In genomic region chr12:117674511-117674910, GRCm38 (mm10) we compare ENCODE assay signal across 27 mouse cellular contexts.
"Had no signal": no experiment of that assay in that cellular context is flagged by ENCODE, and none has a peak within 500 bp of the region (broad histone marks: within the 10 kb centered on the region; RNA-seq: fewer than 3 reads in every experiment).

No protein-coding gene starts in this region.

- H3K4me1 ChIP-seq: hindbrain, embryonic 12.5 days; hindbrain, embryonic 13.5 days; hindbrain, embryonic 15.5 days; intestine, embryonic 15.5 days had no signal

- H3K36me3 ChIP-seq: heart, embryonic 12.5 days; heart, embryonic 13.5 days; heart, embryonic 15.5 days; hindbrain, embryonic 10.5 days; hindbrain, embryonic 12.5 days; hindbrain, embryonic 13.5 days; hindbrain, embryonic 15.5 days; intestine, embryonic 15.5 days; kidney, embryonic 15.5 days had no signal

- H3K4me3 ChIP-seq: heart, embryonic 12.5 days; heart, embryonic 13.5 days; heart, embryonic 15.5 days; hindbrain, embryonic 10.5 days; hindbrain, embryonic 12.5 days; hindbrain, embryonic 13.5 days; hindbrain, embryonic 15.5 days; intestine, embryonic 15.5 days; kidney, embryonic 15.5 days; left cerebral cortex, adult 2 months had no signal

- H3K9me3 ChIP-seq: heart, embryonic 12.5 days; heart, embryonic 13.5 days; heart, embryonic 15.5 days; hindbrain, embryonic 10.5 days; hindbrain, embryonic 12.5 days; hindbrain, embryonic 13.5 days; hindbrain, embryonic 15.5 days; intestine, embryonic 15.5 days; kidney, embryonic 15.5 days had no signal

- DNase-seq: heart, postnatal 10 days; heart, postnatal 36 days; heart, postnatal 4 days; kidney, adult 11 months; kidney, adult 18-20 months; kidney, adult 2 months; kidney, adult 8-10 months; kidney, adult 9 months; kidney, postnatal 10 days; kidney, postnatal 14 days; kidney, postnatal 25 days; kidney, postnatal 36 days; kidney, postnatal 4 days; layer of hippocampus, adult 9-11 months had no signal

- H3K27ac ChIP-seq: heart, embryonic 13.5 days; heart, embryonic 15.5 days; hindbrain, embryonic 10.5 days; hindbrain, embryonic 12.5 days; hindbrain, embryonic 13.5 days; hindbrain, embryonic 14.5 days; hindbrain, embryonic 15.5 days; hindbrain, postnatal 0 days; intestine, embryonic 15.5 days; kidney, embryonic 15.5 days; kidney, postnatal 0 days; left cerebral cortex, adult 2 months had no signal

- H3K27me3 ChIP-seq: heart, embryonic 12.5 days; heart, embryonic 13.5 days; heart, embryonic 15.5 days; hindbrain, embryonic 12.5 days; hindbrain, embryonic 13.5 days; hindbrain, embryonic 15.5 days; intestine, embryonic 15.5 days; kidney, embryonic 15.5 days had no signal
